Comparison of ENCODE assay signal across 13 mouse cellular contexts in the genomic region with DNA sequence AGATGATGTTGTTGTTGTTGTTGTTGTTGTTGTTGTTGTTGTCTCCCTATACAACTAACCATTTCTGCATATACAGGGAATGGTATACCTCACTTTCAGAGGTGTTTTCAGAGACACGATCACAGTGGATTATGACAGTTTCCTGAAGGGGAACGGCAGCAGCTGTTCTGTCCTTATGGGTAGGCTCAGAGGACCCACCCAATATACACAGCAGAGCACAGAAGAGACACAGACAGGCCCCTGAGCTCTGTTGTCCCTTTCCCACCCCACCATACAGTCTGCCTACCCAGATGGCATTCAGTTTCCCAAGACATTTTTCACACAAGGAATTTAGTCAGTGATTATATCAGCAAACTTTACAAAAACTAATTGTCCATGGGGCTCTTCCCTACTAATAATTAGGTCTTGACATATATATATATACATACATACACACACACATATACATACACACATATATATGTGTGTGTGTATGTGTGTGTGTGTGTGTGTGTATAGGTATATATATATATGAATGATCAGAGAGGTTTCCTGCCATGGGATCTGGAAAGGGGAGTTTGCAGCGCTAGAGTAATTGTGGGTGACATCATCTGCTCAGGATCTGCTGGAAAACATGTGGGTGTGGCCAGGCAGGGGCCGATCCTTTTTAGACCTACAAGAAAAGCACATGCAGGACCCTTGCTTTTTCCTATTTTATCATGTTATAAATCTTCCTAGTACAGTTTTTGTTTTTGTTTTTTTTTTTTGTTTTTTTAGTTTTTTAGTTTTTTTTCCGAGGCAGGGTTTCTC. TPM values are rescaled to one million over a fixed set of nuclear protein-coding genes. Genes with fewer than 3 reads are reported as not detected.
A peak's percentile ranks its signal among the peaks of the same experiment; 100 is the strongest.
DNase-seq lines count a peak whose midpoint lies in the region; ATAC-seq and TF ChIP-seq lines count a peak whose summit lies in the region.
"Had no signal": no experiment of that assay in that cellular context is flagged by ENCODE, and none has a peak within 500 bp of the region (broad histone marks: within the 10 kb centered on the region; RNA-seq: fewer than 3 reads in every experiment).

No protein-coding gene starts in this region.

- no peaks in the 10 kb centered on the region for H3K36me3 ChIP-seq in heart, embryonic 16.5 days (ENCODE audit: control insufficient read depth, insufficient read depth)
- no peaks in the 10 kb centered on the region for H3K36me3 ChIP-seq in heart, embryonic 10.5 days
- H3K36me3 ChIP-seq in ES-E14 (ENCODE audit: control insufficient read depth, insufficient read depth, low read length, poor library complexity, severe bottlenecking), result no peaks in the 10 kb centered on the region

- H3K27ac ChIP-seq in heart, embryonic 16.5 days (ENCODE audit: low read length), result peak overlapping the region; percentile 82
- no peak overlapping the region for H3K27ac ChIP-seq in heart, embryonic 10.5 days
- no peak overlapping the region for H3K27ac ChIP-seq in ES-E14 (ENCODE audit: insufficient read depth, low read depth, low read length, poor library complexity, severe bottlenecking)
- H3K27ac ChIP-seq: liver, embryonic 14.5 days had no signal

- H3K27me3 ChIP-seq in heart, embryonic 16.5 days (ENCODE audit: control insufficient read depth, insufficient read depth, low read length), result no peaks in the 10 kb centered on the region
- H3K27me3 ChIP-seq in heart, embryonic 10.5 days (ENCODE audit: insufficient read depth, poor library complexity, severe bottlenecking), result no peaks in the 10 kb centered on the region

- H3K4me3 ChIP-seq in heart, embryonic 16.5 days (ENCODE audit: low read length), result no peak overlapping the region
- no peak overlapping the region for H3K4me3 ChIP-seq in heart, embryonic 10.5 days
- H3K4me3 ChIP-seq in ES-E14 (ENCODE audit: insufficient read depth in 1 of 2, low read depth in 1 of 2, low read length in 2 of 2, poor library complexity in 1 of 2, severe bottlenecking in 1 of 2), result no peak overlapping the region

- no peak for DNase-seq in heart, embryonic 10.5 days (ENCODE audit: low spot score)
- DNase-seq in 416B (ENCODE audit: low read depth) (peak; percentile 67), ES-E14 (ENCODE audit: low read depth, low spot score) (peak; percentile 3)
- DNase-seq in lung, postnatal 25 days (ENCODE audit: low spot score), result peak; percentile 32
- DNase-seq in urinary bladder, postnatal 10 days (ENCODE audit: low spot score), result no peak
- DNase-seq: adrenal gland, adult 8-10 months; cerebellum, adult 9-10 months; kidney, adult 8-10 months; layer of hippocampus, adult 9-11 months had no signal

- WGBS in heart, embryonic 16.5 days, result 57% methylated on average over 5 of the region's 5 CpGs
- WGBS in heart, embryonic 10.5 days, result 64% methylated on average over 5 of the region's 5 CpGs

- ATAC-seq in heart, embryonic 16.5 days (replicated peaks; ENCODE audit: extremely low read depth, insufficient read depth, low FRiP score), result 0 out of 2 replicates have a peak, but pooled peaks have one; percentile 40
- no peak for ATAC-seq in inflammation-experienced regulatory T-cells, adult 6 months
- ATAC-seq: hindbrain, embryonic 16.5 days had no signal

- in situ Hi-C loops in ES-E14 (cut with MboI; ENCODE audit: low sequenced_read_pairs in 2 of 2, unreplicated experiment in 2 of 2), result no loop called here

- H3K4me1 ChIP-seq in heart, embryonic 16.5 days (ENCODE audit: control insufficient read depth, insufficient read depth, low read length), result no peaks in the 10 kb centered on the region; the same call in 1 of the 2 replicates
- no peaks in the 10 kb centered on the region; the same call in 1 of the 2 replicates for H3K4me1 ChIP-seq in heart, embryonic 10.5 days
- H3K4me1 ChIP-seq in ES-E14 (ENCODE audit: control insufficient read depth in 2 of 2, insufficient read depth in 2 of 2, low read length in 2 of 2, poor library complexity in 1 of 2), result peaks cover 0 to 4% of the 10 kb centered on the region in 2 experiments; a peak in 2 of 4 replicates

- H3K9ac ChIP-seq in heart, embryonic 16.5 days (ENCODE audit: low read length), result no peak overlapping the region
- H3K9ac ChIP-seq in ES-E14 (ENCODE audit: insufficient read depth, low read depth, low read length, poor library complexity, severe bottlenecking), result no peak overlapping the region; the same call in 1 of the 2 replicates
- H3K9ac ChIP-seq: liver, embryonic 14.5 days had no signal

- no peaks in the 10 kb centered on the region for H3K9me3 ChIP-seq in heart, embryonic 16.5 days (replicated peaks; ENCODE audit: control insufficient read depth, low read length)
- H3K9me3 ChIP-seq in heart, embryonic 10.5 days, result no peaks in the 10 kb centered on the region
- no peaks in the 10 kb centered on the region for H3K9me3 ChIP-seq in ES-E14 (ENCODE audit: control insufficient read depth, insufficient read depth, low read depth, low read length)

- no peak overlapping the region for H3K4me2 ChIP-seq in heart, embryonic 16.5 days (ENCODE audit: low read depth, low read length)

TF ChIP-seq in ES-E14, 5 proteins besides CTCF, POLR2A, EP300 and RAD21:
- no peak for TF ChIP-seq ZNF384 (IDR thresholded peaks at IDR 0.05; ENCODE audit: low read depth, low read length)
- TF ChIP-seq CHD2 (IDR thresholded peaks at IDR 0.05; ENCODE audit: low read depth, low read length), result no peak
- no peak for TF ChIP-seq ZC3H11A (IDR thresholded peaks at IDR 0.05; ENCODE audit: borderline replicate concordance, low read depth, low read length)
- no peak for TF ChIP-seq MAFK (IDR thresholded peaks at IDR 0.05; ENCODE audit: insufficient read depth, low read depth, low read length)
- TF ChIP-seq HCFC1 (IDR thresholded peaks at IDR 0.05; ENCODE audit: borderline replicate concordance, insufficient read depth, low read length), result no peak
TF ChIP-seq in ES-E14: peak in this region for 0.

RNA-seq across cellular contexts. Expression of a gene that starts 26.8 kb away (rescaled TPM):
- polyA plus RNA-seq in heart, embryonic 16.5 days (2015; fragmentation: Nextera tagmentation; extraction: Ambion mirVana), result 3.1 and 3.2 TPM in 2 replicates
- polyA plus RNA-seq in heart, embryonic 10.5 days (2016; fragmentation: Nextera tagmentation; extraction: Ambion mirVana), result 5.5 and 6.0 TPM in 2 replicates
- 3.4 and 4.1 TPM in 2 replicates for total RNA-seq in ES-E14 (2012; rRNA removed)
- polyA plus RNA-seq in inflammation-experienced regulatory T-cells, adult 6 months (2017; shearing (Covaris generic)), result 1 to 10 TPM; 1.9 to 2.4 (median 2.1) TPM

Comparison
In these comparisons a context has a peak if more than half of its experiments do, and no peak if none do; other contexts are left out.
1. DNase-seq: peak in 416B (single experiment), ES-E14 (single experiment) and lung, postnatal 25 days (single experiment); none in heart, embryonic 10.5 days (single experiment) and urinary bladder, postnatal 10 days (single experiment).